Mouse (Mus musculus) CH12.LX (cell line): ENCODE measurements around the gene Wrnip1. TPM values are rescaled to one million over a fixed set of nuclear protein-coding genes. Genes with fewer than 3 reads are reported as not detected.

ENCODE experiments used
- DNase-seq: peaks from one replicate; pipeline ENCODE4 v3.0.0-alpha.2; 2013; ENCODE audit errors: extremely low read depth
- H3K27ac ChIP-seq: 2 replicates; pipeline ENCODE4 v1.5.1; 2012; ENCODE audit warnings: low read depth, mild to moderate bottlenecking, control low read depth, moderate library complexity; ENCODE audit not compliant: insufficient read depth
- H3K27me3 ChIP-seq: replicated peaks from 2 replicates; pipeline ENCODE3; 2012; ENCODE audit warnings: inconsistent platforms
- H3K36me3 ChIP-seq, 2 experiments: replicated peaks in 1 of 2; 2 replicates each; pipeline versions ENCODE3 to v1.6.1; 2012; ENCODE audit warnings: inconsistent platforms in 1 of 2, low read length in 1 of 2, mild to moderate bottlenecking in 1 of 2, mixed read lengths in 1 of 2, moderate library complexity in 1 of 2; ENCODE audit not compliant: control insufficient read depth in 1 of 2, insufficient read depth in 1 of 2
- H3K4me1 ChIP-seq, 2 experiments: 2 replicates each; pipeline ENCODE4 v1.6.1; 2012; ENCODE audit warnings: inconsistent platforms in 1 of 2, moderate library complexity in 1 of 2; ENCODE audit not compliant: insufficient read depth in 2 of 2, control insufficient read depth in 1 of 2
- H3K4me2 ChIP-seq: 2 replicates; pipeline ENCODE4 v1.6.1; 2012; ENCODE audit warnings: low read depth, mild to moderate bottlenecking, control low read depth; ENCODE audit not compliant: poor library complexity, insufficient read depth, severe bottlenecking
- H3K4me3 ChIP-seq, 3 experiments: fragments of 150-350 bp in 1 of 3; sonication (generic) in 1 of 3; replicated peaks in 1 of 3; 2 replicates each; pipeline versions ENCODE3 to v1.5.1; 2011 to 2012; ENCODE audit warnings: low read depth in 2 of 3, low read length in 2 of 3, mild to moderate bottlenecking in 2 of 3, moderate library complexity in 2 of 3, control low read depth in 1 of 3, improper control_type of control experiment in 1 of 3, inconsistent platforms in 1 of 3, mixed read lengths in 1 of 3; ENCODE audit not compliant: poor library complexity in 1 of 3
- H3K79me2 ChIP-seq: replicated peaks from 2 replicates; pipeline ENCODE4 v1.6.1; 2012; ENCODE audit warnings: mild to moderate bottlenecking, moderate library complexity; ENCODE audit not compliant: control insufficient read depth, poor library complexity, insufficient read depth, severe bottlenecking; ENCODE audit errors: extremely low read depth
- H3K9ac ChIP-seq: 2 replicates; pipeline ENCODE4 v1.6.1; 2012; ENCODE audit warnings: low read depth, mild to moderate bottlenecking, control low read depth, moderate library complexity; ENCODE audit not compliant: insufficient read depth
- H3K9me3 ChIP-seq: replicated peaks from 2 replicates; pipeline ENCODE3; 2012; ENCODE audit warnings: low read length, inconsistent platforms, mixed read lengths
- BHLHE40 ChIP-seq: IDR thresholded peaks from 2 replicates; pipeline ENCODE4 v1.6.1; 2011; ENCODE audit warnings: mild to moderate bottlenecking, low read depth, low read length, improper control_type of control experiment
- CHD1 ChIP-seq: IDR thresholded peaks from 2 replicates; pipeline ENCODE4 v1.6.1; 2012; ENCODE audit warnings: low read depth, low read length, improper control_type of control experiment, inconsistent platforms
- CHD2 ChIP-seq: IDR thresholded peaks from 2 replicates; pipeline ENCODE4 v1.6.1; 2011; ENCODE audit warnings: low read length, improper control_type of control experiment
- CTCF ChIP-seq, 2 experiments: IDR thresholded peaks in 1 of 2; conservative IDR thresholded peaks in 1 of 2; 2 replicates each; pipeline ENCODE4 v1.5.1; 2011 to 2012; ENCODE audit warnings: low read depth in 2 of 2, low read length in 2 of 2, improper control_type of control experiment in 1 of 2, inconsistent platforms in 1 of 2, mild to moderate bottlenecking in 1 of 2, moderate library complexity in 1 of 2
- ELF1 ChIP-seq: IDR thresholded peaks from 2 replicates; pipeline ENCODE4 v1.6.1; 2014; ENCODE audit warnings: low read depth, mild to moderate bottlenecking, inconsistent platforms, low read length, improper control_type of control experiment
- EP300 ChIP-seq: IDR thresholded peaks from 2 replicates; pipeline ENCODE4 v1.6.1; 2011; ENCODE audit warnings: low read length, improper control_type of control experiment
- GABPA ChIP-seq: IDR thresholded peaks from 2 replicates; pipeline ENCODE4 v1.6.1; 2012; ENCODE audit warnings: low read depth, low read length, improper control_type of control experiment, inconsistent platforms; ENCODE audit not compliant: insufficient replicate concordance
- IRF4 ChIP-seq: IDR thresholded peaks from 2 replicates; pipeline ENCODE4 v1.6.1; 2014; ENCODE audit warnings: low read depth, mild to moderate bottlenecking, inconsistent platforms, low read length, improper control_type of control experiment
- JUN ChIP-seq: IDR thresholded peaks from 2 replicates; pipeline ENCODE4 v1.6.1; 2011; ENCODE audit warnings: low read depth, mild to moderate bottlenecking, low read length, improper control_type of control experiment, moderate library complexity; ENCODE audit not compliant: insufficient read depth
- JUND ChIP-seq: conservative IDR thresholded peaks from 2 replicates; pipeline ENCODE4 v1.6.1; 2011; ENCODE audit warnings: low read depth, low read length, improper control_type of control experiment
- KAT2A ChIP-seq: IDR thresholded peaks from 2 replicates; pipeline ENCODE4 v1.6.1; 2012; ENCODE audit warnings: low read length, improper control_type of control experiment, inconsistent platforms; ENCODE audit not compliant: insufficient replicate concordance
- MXI1 ChIP-seq: IDR thresholded peaks from 2 replicates; pipeline ENCODE4 v1.6.1; 2011; ENCODE audit warnings: mild to moderate bottlenecking, low read depth, low read length, improper control_type of control experiment
- MYC ChIP-seq: IDR thresholded peaks from 2 replicates; pipeline ENCODE4 v1.6.1; 2011; ENCODE audit warnings: low read depth, mild to moderate bottlenecking, improper control_type of control experiment, low read length
- NRF1 ChIP-seq: IDR thresholded peaks from 2 replicates; pipeline ENCODE4 v1.6.1; 2014; ENCODE audit warnings: low read depth, mild to moderate bottlenecking, inconsistent platforms, low read length, improper control_type of control experiment, moderate library complexity
- PAX5 ChIP-seq: IDR thresholded peaks from 2 replicates; pipeline ENCODE4 v1.6.1; 2012; ENCODE audit warnings: low read length, inconsistent platforms, mixed read lengths
- RAD21 ChIP-seq: IDR thresholded peaks from 2 replicates; pipeline ENCODE4 v1.6.1; 2011; ENCODE audit warnings: low read depth, mild to moderate bottlenecking, low read length, improper control_type of control experiment, moderate library complexity
- RCOR1 ChIP-seq: conservative IDR thresholded peaks from 2 replicates; pipeline ENCODE4 v1.6.1; 2012; ENCODE audit warnings: low read depth, mild to moderate bottlenecking, inconsistent platforms, low read length, improper control_type of control experiment
- SIN3A ChIP-seq: IDR thresholded peaks from 2 replicates; pipeline ENCODE4 v1.6.1; 2012; ENCODE audit warnings: low read length, improper control_type of control experiment, inconsistent platforms
- SMC3 ChIP-seq: IDR thresholded peaks from 2 replicates; pipeline ENCODE4 v1.6.1; 2011; ENCODE audit warnings: low read depth, low read length, improper control_type of control experiment
- TBP ChIP-seq: conservative IDR thresholded peaks from 2 replicates; pipeline ENCODE4 v1.6.1; 2011; ENCODE audit warnings: low read depth, low read length, improper control_type of control experiment
- UBTF ChIP-seq: IDR thresholded peaks from 2 replicates; pipeline ENCODE4 v1.6.1; 2012; ENCODE audit warnings: low read depth, mild to moderate bottlenecking, inconsistent platforms, low read length, improper control_type of control experiment, moderate library complexity
- ZC3H11A ChIP-seq: IDR thresholded peaks from 2 replicates; pipeline ENCODE4 v1.6.1; 2012; ENCODE audit warnings: low read depth, mild to moderate bottlenecking, inconsistent platforms, low read length, improper control_type of control experiment
- ZKSCAN1 ChIP-seq: IDR thresholded peaks from 2 replicates; pipeline ENCODE4 v1.6.1; 2012; ENCODE audit warnings: low read depth, inconsistent platforms, low read length, improper control_type of control experiment, borderline replicate concordance
- ZNF384 ChIP-seq: IDR thresholded peaks from 2 replicates; pipeline ENCODE4 v1.6.1; 2012; ENCODE audit warnings: low read depth, low read length, improper control_type of control experiment, inconsistent platforms
- dilution Hi-C: fragments of 300-500 bp; cut with MboI; formaldehyde crosslinking; loops from 2 replicates; pipeline ENCODE4 v1.14.3; 2020; ENCODE audit warnings: low sequenced_read_pairs; ENCODE audit not compliant: extremely low pct_unique_long_range_greater_than_20kb, extremely low pct_ligation_motif_present
- in situ Hi-C: fragments of 300-500 bp; cut with MboI; formaldehyde crosslinking; loops from 3 replicates; pipeline ENCODE4 v1.14.3; 2019; ENCODE audit warnings: low sequenced_read_pairs, low pct_ligation_motif_present, low pct_unique_long_range_greater_than_20kb, mixed read lengths
- polyA plus RNA-seq: library from polyadenylated mRNA; unstranded; fragments of >175 nt; gene quantifications from 2 replicates; pipeline ENCODE4 v1.2.1, GENCODE M21; 2012; ENCODE audit warnings: low read depth; ENCODE audit not compliant: insufficient read length
- total RNA-seq, 2 experiments: library from RNA; depleted of rRNA; stranded (reverse); fragments of 300-350 nt in 1 of 2; fragments of >200 nt in 1 of 2; gene quantifications; 2 replicates each; pipeline ENCODE4 v1.2.3; 2012 to 2014

Wrnip1 gene
- total and polyA plus RNA-seq, 3 experiments, result 47.4 to 61.4 (median 60.5) TPM

GRCm38 (mm10) chr13:32802259-32803081, 632 bp downstream of the Wrnip1 start, which contains the start of gene D930007J09Rik:
Gene D930007J09Rik (minus strand): TSS chr13:32802849.
- Histone ChIP-seq H3K27me3 (no peaks in the 10 kb centered on the region), H3K9ac (peak within 1 kb of the TSS; percentile 66), H3K4me1 (peaks cover 3 to 35% of the 10 kb centered on the region in 2 experiments; a peak in 3 of 4 replicates), H3K27ac (peak within 1 kb of the TSS; percentile 16), H3K4me2 (peak within 1 kb of the TSS; percentile 97), H3K9me3 (no peaks in the 10 kb centered on the region), H3K79me2 (peaks cover 22% of the 10 kb centered on the region)
- in situ Hi-C loops, result no loop called here
- peak; percentile 35; the same call in 1 of the 2 replicates for TF ChIP-seq NRF1
- TF ChIP-seq EP300, result no peak
- no peak for TF ChIP-seq CTCF (conservative IDR thresholded peaks at IDR 0.05 in 1 of 2, IDR thresholded peaks at IDR 0.05 in 1 of 2; ENCODE audit: low read depth in 2 of 2, low read length in 2 of 2)
- no peak; the same call in 1 of the 2 replicates for TF ChIP-seq MXI1
- TF ChIP-seq PAX5, result no peak
- no peak for TF ChIP-seq ZC3H11A
- TF ChIP-seq UBTF, result peak; percentile 44; the same call in 1 of the 2 replicates
- TF ChIP-seq BHLHE40, result no peak
- TF ChIP-seq IRF4, result no peak
- TF ChIP-seq MYC, result no peak
- TF ChIP-seq ELF1, result no peak
- TF ChIP-seq RCOR1, result no peak
- TF ChIP-seq, all 38 proteins: peak for 2
- no peak for DNase-seq
- peak within 1 kb of the TSS; percentile 83 to 99 (median 97) for H3K4me3 ChIP-seq
- dilution Hi-C loops, result no loop called here
- H3K36me3 ChIP-seq, result peaks cover 12 to 35% of the 10 kb centered on the region in 2 experiments

- peak overlapping the region; percentile 97 for H3K4me2 ChIP-seq
- peaks cover 17 to 49% of the 10 kb centered on the region in 2 experiments for H3K36me3 ChIP-seq
- no peak overlapping the region for H3K27ac ChIP-seq
- H3K4me1 ChIP-seq, result peaks cover 3 to 32% of the 10 kb centered on the region in 2 experiments; a peak in 3 of 4 replicates
- peaks cover 26% of the 10 kb centered on the region for H3K79me2 ChIP-seq
- dilution Hi-C loops (no loop called here), in situ Hi-C loops (no loop called here)
- TF ChIP-seq CHD1 (no peak), CHD2 (no peak), ELF1 (no peak), ZKSCAN1 (no peak), JUN (no peak), SIN3A (no peak), RAD21 (no peak), RCOR1 (no peak), KAT2A (no peak), ZNF384 (no peak), UBTF (no peak), JUND (no peak), GABPA (no peak), TBP (no peak), SMC3 (no peak), EP300 (no peak)
- H3K27me3 ChIP-seq, result no peaks in the 10 kb centered on the region
- no peaks in the 10 kb centered on the region for H3K9me3 ChIP-seq
- peak overlapping the region; percentile 66 for H3K9ac ChIP-seq
- DNase-seq, result no peak
- peak overlapping the region; percentile 23 to 99 (median 83) for H3K4me3 ChIP-seq
Measured at GRCm38 (mm10) chr13:32803701-32804345, 2.0 kb downstream of the Wrnip1 start.
